Mouse (Mus musculus): ENCODE measurements around the gene Abhd11. TPM values are rescaled to one million over a fixed set of nuclear protein-coding genes. Genes with fewer than 3 reads are reported as not detected.
"Not testable (repeated sequence)": the region's sequence is repeated elsewhere in the genome, so short reads cannot be mapped to it uniquely, and the experiment has no call there.

The Abhd11 gene
- polyA plus RNA-seq, 1 experiment from 2014 or later = 56.5 TPM

GRCm38 (mm10) chr5:135042105-135042788 is 33.3 kb downstream of the Abhd11 start:
- ATAC-seq (ENCODE audit: low FRiP score, low TSS enrichment) = peak; percentile 35
- Histone ChIP-seq H3K27me3 (ENCODE audit: control insufficient read depth, insufficient read depth, low read length) (no peaks in the 10 kb centered on the region), H3K4me2 (replicated peaks; ENCODE audit: low read depth) (0 out of 2 replicates have a peak overlapping the region, but pooled peaks have one; percentile 9), H3K36me3 (ENCODE audit: control insufficient read depth, insufficient read depth, low read length) (no peaks in the 10 kb centered on the region), H3K9ac (ENCODE audit: low read length) (no peak overlapping the region), H3K9me3 (ENCODE audit: control insufficient read depth, low read length) (no peaks in the 10 kb centered on the region), H3K4me1 (replicated peaks; ENCODE audit: control insufficient read depth, insufficient read depth) (no peaks in the 10 kb centered on the region), H3K27ac (replicated peaks) (no peak overlapping the region), H3K4me3 (ENCODE audit: low read depth, low read length) (no peak overlapping the region)
- WGBS = 52% methylated on average over 21 of the region's 21 CpGs
- no peak for TF ChIP-seq EP300 (optimal IDR thresholded peaks at IDR 0.05)
- no peak for TF ChIP-seq CTCF (IDR thresholded peaks at IDR 0.05; ENCODE audit: low read depth)
- no peak for DNase-seq (ENCODE audit: low spot score)

GRCm38 (mm10) chr5:135044575-135044974 is 35.6 kb downstream of the Abhd11 start:
- H3K4me1 ChIP-seq (replicated peaks; ENCODE audit: control insufficient read depth, insufficient read depth) = no peaks in the 10 kb centered on the region
- H3K9me3 ChIP-seq (ENCODE audit: control insufficient read depth, low read length) = no peaks in the 10 kb centered on the region
- H3K9ac ChIP-seq (ENCODE audit: low read length) = no peak overlapping the region
- no peak overlapping the region for H3K4me3 ChIP-seq (ENCODE audit: low read depth, low read length)
- no peak overlapping the region for H3K4me2 ChIP-seq (replicated peaks; ENCODE audit: low read depth)
- H3K27ac ChIP-seq (replicated peaks) = no peak overlapping the region
- TF ChIP-seq EP300 (optimal IDR thresholded peaks at IDR 0.05) = no peak
- no peak for TF ChIP-seq CTCF (IDR thresholded peaks at IDR 0.05; ENCODE audit: low read depth)
- 95% methylated on average over 3 of the region's 3 CpGs for WGBS
- no peaks in the 10 kb centered on the region; the same call in 1 of the 2 replicates for H3K36me3 ChIP-seq (ENCODE audit: control insufficient read depth, insufficient read depth, low read length)
- ATAC-seq (ENCODE audit: low FRiP score, low TSS enrichment) (no peak), DNase-seq (ENCODE audit: low spot score) (no peak)
- H3K27me3 ChIP-seq (ENCODE audit: control insufficient read depth, insufficient read depth, low read length) = no peaks in the 10 kb centered on the region

- no peak overlapping the region for H3K4me3 ChIP-seq (ENCODE audit: low read depth, low read length)
- peaks cover 4% of the 10 kb centered on the region; the same call in 1 of the 2 replicates for H3K36me3 ChIP-seq (ENCODE audit: control insufficient read depth, insufficient read depth, low read length)
- no peaks in the 10 kb centered on the region for H3K4me1 ChIP-seq (replicated peaks; ENCODE audit: control insufficient read depth, insufficient read depth)
- 0 out of 2 replicates have a peak, but pooled peaks have one; percentile 8 for ATAC-seq (ENCODE audit: low FRiP score, low TSS enrichment)
- H3K9me3 ChIP-seq (ENCODE audit: control insufficient read depth, low read length) = no peaks in the 10 kb centered on the region
- H3K9ac ChIP-seq (ENCODE audit: low read length) = no peak overlapping the region
- TF ChIP-seq CTCF (IDR thresholded peaks at IDR 0.05; ENCODE audit: low read depth) = no peak
- no peak for TF ChIP-seq EP300 (optimal IDR thresholded peaks at IDR 0.05)
- 92% methylated on average over 5 of the region's 5 CpGs for WGBS
- DNase-seq (ENCODE audit: low spot score) = no peak
- no peak overlapping the region for H3K4me2 ChIP-seq (replicated peaks; ENCODE audit: low read depth)
- H3K27me3 ChIP-seq (ENCODE audit: control insufficient read depth, insufficient read depth, low read length) = no peaks in the 10 kb centered on the region
- no peak overlapping the region for H3K27ac ChIP-seq (replicated peaks)
Measured at GRCm38 (mm10) chr5:135048539-135048938, 39.6 kb downstream of the Abhd11 start.

GRCm38 (mm10) chr5:135049268-135049667 is 40.3 kb downstream of the Abhd11 start:
- H3K36me3 ChIP-seq (ENCODE audit: control insufficient read depth, insufficient read depth, low read length); H3K9ac ChIP-seq (ENCODE audit: low read length); H3K4me2 ChIP-seq (replicated peaks; ENCODE audit: low read depth); H3K27ac ChIP-seq (replicated peaks); DNase-seq (ENCODE audit: low spot score); H3K4me1 ChIP-seq (replicated peaks; ENCODE audit: control insufficient read depth, insufficient read depth); H3K4me3 ChIP-seq (ENCODE audit: low read depth, low read length); H3K27me3 ChIP-seq (ENCODE audit: control insufficient read depth, insufficient read depth, low read length); ATAC-seq (ENCODE audit: low FRiP score, low TSS enrichment); H3K9me3 ChIP-seq (ENCODE audit: control insufficient read depth, low read length): not testable (repeated sequence)
- WGBS = 88% methylated on average over 6 of the region's 6 CpGs

GRCm38 (mm10) chr5:135053356-135053755 is 44.4 kb downstream of the Abhd11 start:
- WGBS = 80% methylated on average over 12 of the region's 12 CpGs
- no peak for DNase-seq (ENCODE audit: low spot score)
- Histone ChIP-seq H3K27ac (replicated peaks) (no peak overlapping the region), H3K4me2 (replicated peaks; ENCODE audit: low read depth) (no peak overlapping the region), H3K9ac (ENCODE audit: low read length) (no peak overlapping the region), H3K4me1 (replicated peaks; ENCODE audit: control insufficient read depth, insufficient read depth) (no peaks in the 10 kb centered on the region), H3K36me3 (ENCODE audit: control insufficient read depth, insufficient read depth, low read length) (peaks cover 23% of the 10 kb centered on the region), H3K27me3 (ENCODE audit: control insufficient read depth, insufficient read depth, low read length) (no peaks in the 10 kb centered on the region), H3K4me3 (ENCODE audit: low read depth, low read length) (no peak overlapping the region), H3K9me3 (ENCODE audit: control insufficient read depth, low read length) (no peaks in the 10 kb centered on the region)
- no peak for TF ChIP-seq CTCF (IDR thresholded peaks at IDR 0.05; ENCODE audit: low read depth)
- TF ChIP-seq EP300 (optimal IDR thresholded peaks at IDR 0.05) = no peak
- ATAC-seq (ENCODE audit: low FRiP score, low TSS enrichment) = no peak

Other genes starting within 250 kb of the Abhd11 start
- not detected in 2 replicates for gene Tmem270, start 102.4 kb upstream of the Abhd11 start, polyA plus RNA-seq (2015; fragmentation: Nextera tagmentation; extraction: Ambion mirVana)
- 0.24 and 0.29 TPM in 2 replicates for gene Cldn13, start 93.6 kb upstream of the Abhd11 start, polyA plus RNA-seq (2015; fragmentation: Nextera tagmentation; extraction: Ambion mirVana)
- gene Mettl27, start 76.8 kb upstream of the Abhd11 start, polyA plus RNA-seq (2015; fragmentation: Nextera tagmentation; extraction: Ambion mirVana) = 9.4 and 10.2 TPM in 2 replicates
- 43.8 and 51.6 TPM in 2 replicates for gene Cldn4, start 62.2 kb upstream of the Abhd11 start, polyA plus RNA-seq (2015; fragmentation: Nextera tagmentation; extraction: Ambion mirVana)
- gene Cldn3, start 22.9 kb upstream of the Abhd11 start, polyA plus RNA-seq (2015; fragmentation: Nextera tagmentation; extraction: Ambion mirVana) = 15.4 and 16.2 TPM in 2 replicates
- gene Stx1a, start 14.3 kb downstream of the Abhd11 start, polyA plus RNA-seq (2015; fragmentation: Nextera tagmentation; extraction: Ambion mirVana) = 5.3 TPM in 2 replicates
- 24.3 and 26.1 TPM in 2 replicates for gene Dnajc30, start 55.0 kb downstream of the Abhd11 start, polyA plus RNA-seq (2015; fragmentation: Nextera tagmentation; extraction: Ambion mirVana)
- gene Bud23, start 55.8 kb downstream of the Abhd11 start, polyA plus RNA-seq (2015; fragmentation: Nextera tagmentation; extraction: Ambion mirVana) = 46.8 and 51.9 TPM in 2 replicates
- 3.3 and 3.4 TPM in 2 replicates for gene Vps37d, start 69.1 kb downstream of the Abhd11 start, polyA plus RNA-seq (2015; fragmentation: Nextera tagmentation; extraction: Ambion mirVana)
- 0.22 and 0.91 TPM in 2 replicates for gene Mlxipl, start 80.7 kb downstream of the Abhd11 start, polyA plus RNA-seq (2015; fragmentation: Nextera tagmentation; extraction: Ambion mirVana)
- 9.9 and 11.6 TPM in 2 replicates for gene Tbl2, start 140.5 kb downstream of the Abhd11 start, polyA plus RNA-seq (2015; fragmentation: Nextera tagmentation; extraction: Ambion mirVana)
- gene Bcl7b, start 159.1 kb downstream of the Abhd11 start, polyA plus RNA-seq (2015; fragmentation: Nextera tagmentation; extraction: Ambion mirVana) = 46.4 and 50.4 TPM in 2 replicates
- gene Baz1b, start 178.1 kb downstream of the Abhd11 start, polyA plus RNA-seq (2015; fragmentation: Nextera tagmentation; extraction: Ambion mirVana) = 9.6 and 10.2 TPM in 2 replicates
- 0.42 and 0.54 TPM in 2 replicates for gene Fzd9, start 242.1 kb downstream of the Abhd11 start, polyA plus RNA-seq (2015; fragmentation: Nextera tagmentation; extraction: Ambion mirVana)

Data from stomach, postnatal 0 days (tissue).